Mouse (Mus musculus): ENCODE measurements around the gene Rrp1.

DNA sequence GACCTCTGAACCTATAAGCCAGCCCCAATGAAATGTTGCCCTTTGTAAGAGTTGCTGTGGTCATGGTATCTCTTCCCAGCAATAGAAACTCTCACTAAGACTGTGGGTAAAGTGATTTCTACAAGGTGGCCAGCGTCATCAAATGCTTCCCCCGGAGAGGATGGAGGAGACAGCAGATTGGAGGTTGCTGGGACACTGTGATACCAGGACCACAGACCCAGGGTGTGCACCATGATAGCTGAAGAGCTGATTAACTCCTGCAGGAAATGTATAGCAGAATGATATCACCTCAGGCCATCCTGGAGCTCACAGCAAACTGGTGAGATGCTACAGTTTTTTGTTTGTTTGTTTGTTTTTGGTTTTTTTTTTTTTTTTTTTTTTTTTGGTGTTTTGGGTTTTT lies 16.9 kb upstream of the Rrp1 start:
- TF ChIP-seq CTCF (IDR thresholded peaks at IDR 0.05): no peak
- TF ChIP-seq POLR2A (IDR thresholded peaks at IDR 0.05; ENCODE audit: insufficient read depth, low read depth, low read length): no peak
- no peak for TF ChIP-seq EP300 (IDR thresholded peaks at IDR 0.05; ENCODE audit: insufficient read depth, low read depth, low read length)

Measured in heart, adult 2 months (tissue).